ENCODE assay signal across 19 mouse cellular contexts in genomic region chr9:47545245-47545644, GRCm38 (mm10). TPM values are rescaled to one million over a fixed set of nuclear protein-coding genes. Genes with fewer than 3 reads are reported as not detected.
DNase-seq lines count a peak whose midpoint lies in the region; ATAC-seq and TF ChIP-seq lines count a peak whose summit lies in the region.
"Had no signal": no experiment of that assay in that cellular context is flagged by ENCODE, and none has a peak within 500 bp of the region (broad histone marks: within the 10 kb centered on the region; RNA-seq: fewer than 3 reads in every experiment).

No protein-coding gene starts in this region.

- H3K9me3 ChIP-seq in lung, postnatal 0 days (ENCODE audit: low read length): no peaks in the 10 kb centered on the region
- H3K9me3 ChIP-seq in intestine, postnatal 0 days (ENCODE audit: control insufficient read depth): no peaks in the 10 kb centered on the region
- H3K9me3 ChIP-seq: forebrain, embryonic 13.5 days; heart, embryonic 15.5 days; midbrain, embryonic 10.5 days had no signal

- ATAC-seq in lung, postnatal 0 days: no peak
- ATAC-seq in intestine, postnatal 0 days: no peak
- ATAC-seq: activated CD4-positive, CD25-positive, alpha-beta regulatory T cell, adult 4 months; forebrain, embryonic 13.5 days had no signal

- no peak overlapping the region for H3K4me2 ChIP-seq in lung, postnatal 0 days (replicated peaks; ENCODE audit: low read depth, low read length)
- peak overlapping the region; percentile 46 for H3K4me2 ChIP-seq in intestine, postnatal 0 days (replicated peaks; ENCODE audit: low read depth)
- H3K4me2 ChIP-seq: forebrain, embryonic 13.5 days; heart, embryonic 15.5 days had no signal

- no peaks in the 10 kb centered on the region for H3K27me3 ChIP-seq in lung, postnatal 0 days (replicated peaks; ENCODE audit: insufficient read depth, low read length)
- 0 out of 2 replicates have a peak, but pooled peaks cover 3% of the 10 kb centered on the region for H3K27me3 ChIP-seq in intestine, postnatal 0 days (replicated peaks; ENCODE audit: control insufficient read depth, insufficient read depth, low read length)
- H3K27me3 ChIP-seq: forebrain, embryonic 13.5 days had no signal

- peak; percentile 4 for DNase-seq in adrenal gland, adult 2 months
- DNase-seq in adrenal gland, adult 18-20 months (ENCODE audit: low spot score in 2 of 2): no peak
- DNase-seq in lung, postnatal 0 days (ENCODE audit: low spot score): no peak
- DNase-seq in lung, postnatal 4 days: no peak
- no peak for DNase-seq in spleen, adult 18-20 months
- no peak for DNase-seq in B cell, adult 2 months
- DNase-seq in spleen, postnatal 4 days (ENCODE audit: low spot score in 2 of 2): no peak
- DNase-seq: cerebellum, postnatal 10 days; kidney, adult 11 months; lung, postnatal 10 days; right cerebral cortex, postnatal 14 days; thymus, adult 18-20 months had no signal

- no peaks in the 10 kb centered on the region for H3K36me3 ChIP-seq in lung, postnatal 0 days (ENCODE audit: insufficient read depth, low read length)
- no peaks in the 10 kb centered on the region for H3K36me3 ChIP-seq in intestine, postnatal 0 days (ENCODE audit: control insufficient read depth, insufficient read depth)
- H3K36me3 ChIP-seq: heart, embryonic 15.5 days had no signal

- H3K27ac ChIP-seq in lung, postnatal 0 days (ENCODE audit: low read length): no peak overlapping the region
- no peak overlapping the region for H3K27ac ChIP-seq in intestine, postnatal 0 days (ENCODE audit: low read depth, low read length)
- H3K27ac ChIP-seq: forebrain, embryonic 13.5 days; heart, embryonic 15.5 days; liver, embryonic 14.5 days; midbrain, embryonic 10.5 days had no signal

- 36% methylated on average over 7 of the region's 7 CpGs for WGBS in lung, postnatal 0 days
- WGBS in intestine, postnatal 0 days: 28% methylated on average over 7 of the region's 7 CpGs

- no peak for TF ChIP-seq CTCF in lung, postnatal 0 days (IDR thresholded peaks at IDR 0.05)
- TF ChIP-seq CTCF in intestine, postnatal 0 days (IDR thresholded peaks at IDR 0.05; ENCODE audit: low read depth): no peak

- peak; percentile 43; the same call in 1 of the 2 replicates for TF ChIP-seq EP300 in lung, postnatal 0 days (IDR thresholded peaks at IDR 0.05)

- H3K4me1 ChIP-seq in lung, postnatal 0 days (ENCODE audit: insufficient read depth, low read depth, low read length): 0 out of 2 replicates have a peak, but pooled peaks cover 2% of the 10 kb centered on the region
- 0 out of 2 replicates have a peak, but pooled peaks cover 2% of the 10 kb centered on the region for H3K4me1 ChIP-seq in intestine, postnatal 0 days (replicated peaks; ENCODE audit: control insufficient read depth, insufficient read depth, low read length)
- H3K4me1 ChIP-seq: heart, embryonic 15.5 days had no signal

- no peak overlapping the region for H3K4me3 ChIP-seq in lung, postnatal 0 days (ENCODE audit: low read depth, low read length)
- 0 out of 2 replicates have a peak overlapping the region, but pooled peaks have one; percentile 1 for H3K4me3 ChIP-seq in intestine, postnatal 0 days (ENCODE audit: low read depth, low read length)
- H3K4me3 ChIP-seq: forebrain, embryonic 13.5 days; heart, embryonic 15.5 days; midbrain, embryonic 10.5 days had no signal

- H3K9ac ChIP-seq in lung, postnatal 0 days (replicated peaks; ENCODE audit: low read depth): no peak overlapping the region
- H3K9ac ChIP-seq in intestine, postnatal 0 days (ENCODE audit: low read depth, low read length): no peak overlapping the region
- H3K9ac ChIP-seq: forebrain, embryonic 13.5 days; heart, embryonic 15.5 days; liver, embryonic 14.5 days had no signal

RNA-seq across cellular contexts. Expression of gene Cadm1, which starts 15.3 kb away (rescaled TPM):
- total RNA-seq in adrenal gland, adult 2 months (2021): 10 to 100 TPM; 33.5 to 47.7 TPM
- polyA plus RNA-seq in adrenal gland, adult 2 months (2012; rRNA removed): 6.6 and 7.3 TPM in 2 replicates
- 10 to 100 TPM; 37.1 to 45.5 TPM for total RNA-seq in adrenal gland, adult 18-20 months (2021)
- polyA plus RNA-seq in lung, postnatal 0 days (2015; fragmentation: Nextera tagmentation; extraction: Ambion mirVana): 84.9 and 89.2 TPM in 2 replicates
- polyA plus RNA-seq in intestine, postnatal 0 days (2015; fragmentation: Nextera tagmentation; extraction: Ambion mirVana): 20.1 and 20.9 TPM in 2 replicates
- total RNA-seq: granulocyte monocyte progenitor cell, adult 5-6 weeks had no signal
